In the genomic region with DNA sequence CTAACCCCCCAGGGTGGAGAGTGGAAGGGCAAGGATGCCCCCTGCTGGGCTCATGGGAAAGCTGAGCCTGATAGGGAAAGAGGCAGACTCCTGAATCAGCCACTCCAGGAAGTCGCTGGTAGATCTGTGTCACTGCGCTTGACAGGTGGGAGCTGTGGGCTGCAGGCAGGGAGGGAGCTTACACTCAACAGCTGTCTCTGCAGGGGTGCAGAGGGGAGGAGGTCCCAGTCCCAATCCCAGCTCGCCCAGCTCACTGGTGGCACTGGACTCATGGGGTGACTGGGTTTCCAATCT, we compare ENCODE assay signal across 9 mouse cellular contexts. TPM values are rescaled to one million over a fixed set of nuclear protein-coding genes. Genes with fewer than 3 reads are reported as not detected.
DNase-seq lines count a peak whose midpoint lies in the region; ATAC-seq and TF ChIP-seq lines count a peak whose summit lies in the region.
"Had no signal": no experiment of that assay in that cellular context is flagged by ENCODE, and none has a peak within 500 bp of the region (broad histone marks: within the 10 kb centered on the region; RNA-seq: fewer than 3 reads in every experiment).

No protein-coding gene starts in this region.

- no peak overlapping the region for H3K4me3 ChIP-seq in intestine, embryonic 16.5 days (ENCODE audit: low read length)
- no peak overlapping the region for H3K4me3 ChIP-seq in limb, embryonic 14.5 days (replicated peaks; ENCODE audit: low read length)
- H3K4me3 ChIP-seq: midbrain, embryonic 12.5 days had no signal

- no peak overlapping the region for H3K27ac ChIP-seq in intestine, embryonic 16.5 days (ENCODE audit: low read length)
- H3K27ac ChIP-seq in limb, embryonic 14.5 days (replicated peaks; ENCODE audit: low read depth, low read length): no peak overlapping the region
- H3K27ac ChIP-seq: midbrain, embryonic 12.5 days had no signal

- DNase-seq in layer of hippocampus, adult 11-12 months (ENCODE audit: low spot score): peak; percentile 81
- no peak for DNase-seq in layer of hippocampus, adult 9-10 months (ENCODE audit: low spot score)
- peak; percentile 82 to 84 for DNase-seq in adrenal gland, adult 18-20 months (ENCODE audit: low spot score in 2 of 2)
- peak; percentile 67 to 80 for DNase-seq in frontal cortex, postnatal 25 days (ENCODE audit: low spot score in 2 of 2)
- DNase-seq in limb, embryonic 14.5 days (ENCODE audit: low spot score): peak; percentile 74
- peak; percentile 40 for DNase-seq in ovary, postnatal 10 days (ENCODE audit: low spot score)
- peak; percentile 86 for DNase-seq in thymus, postnatal 14 days

- no peak overlapping the region for H3K9ac ChIP-seq in intestine, embryonic 16.5 days (ENCODE audit: low read depth, low read length)
- H3K9ac ChIP-seq in limb, embryonic 14.5 days (ENCODE audit: low read depth, low read length, severe bottlenecking): no peak overlapping the region
- H3K9ac ChIP-seq: midbrain, embryonic 12.5 days had no signal

- no peak overlapping the region for H3K4me2 ChIP-seq in intestine, embryonic 16.5 days (ENCODE audit: low read depth, low read length)
- H3K4me2 ChIP-seq in limb, embryonic 14.5 days (replicated peaks; ENCODE audit: low read depth, low read length, severe bottlenecking): no peak overlapping the region
- H3K4me2 ChIP-seq: midbrain, embryonic 12.5 days had no signal

- TF ChIP-seq POLR2A in limb, embryonic 14.5 days (IDR thresholded peaks at IDR 0.05; ENCODE audit: borderline replicate concordance, extremely low read depth, insufficient read depth, insufficient read length): no peak

- peak; percentile 55 for ATAC-seq in intestine, embryonic 16.5 days
- 0 out of 2 replicates have a peak, but pooled peaks have one; percentile 34 for ATAC-seq in limb, embryonic 14.5 days (ENCODE audit: low FRiP score, low read depth)

- peaks cover 15% of the 10 kb centered on the region for H3K4me1 ChIP-seq in intestine, embryonic 16.5 days (ENCODE audit: control insufficient read depth, insufficient read depth, low read length)
- peaks cover 10% of the 10 kb centered on the region for H3K4me1 ChIP-seq in limb, embryonic 14.5 days (ENCODE audit: control insufficient read depth, insufficient read depth, low read length)

- WGBS in intestine, embryonic 16.5 days: 19% methylated on average over 3 of the region's 3 CpGs
- 7% methylated on average over 3 of the region's 3 CpGs for WGBS in limb, embryonic 14.5 days

- H3K36me3 ChIP-seq in intestine, embryonic 16.5 days (ENCODE audit: control insufficient read depth, insufficient read depth, low read length): no peaks in the 10 kb centered on the region
- H3K36me3 ChIP-seq in limb, embryonic 14.5 days (ENCODE audit: control insufficient read depth, insufficient read depth, low read length): no peaks in the 10 kb centered on the region
- H3K36me3 ChIP-seq: midbrain, embryonic 12.5 days had no signal

- H3K27me3 ChIP-seq in intestine, embryonic 16.5 days (replicated peaks; ENCODE audit: control insufficient read depth, insufficient read depth, low read length): peaks cover 4% of the 10 kb centered on the region; the same call in 1 of the 2 replicates
- 0 out of 2 replicates have a peak, but pooled peaks cover 4% of the 10 kb centered on the region for H3K27me3 ChIP-seq in limb, embryonic 14.5 days (ENCODE audit: control insufficient read depth, insufficient read depth, low read length)

- H3K9me3 ChIP-seq in intestine, embryonic 16.5 days (ENCODE audit: control insufficient read depth, low read length): no peaks in the 10 kb centered on the region
- no peaks in the 10 kb centered on the region for H3K9me3 ChIP-seq in limb, embryonic 14.5 days (ENCODE audit: control insufficient read depth, low read length)
- H3K9me3 ChIP-seq: midbrain, embryonic 12.5 days had no signal

RNA-seq across cellular contexts. Expression of gene Plcb2, which starts 2.3 kb away (rescaled TPM):
- total RNA-seq in adrenal gland, adult 18-20 months (2021): 1 to 10 TPM; 2.5 to 2.8 TPM
- 0.99 and 1.3 TPM in 2 replicates for polyA plus RNA-seq in intestine, embryonic 16.5 days (2015; fragmentation: Nextera tagmentation; extraction: Ambion mirVana)
- 2.0 and 2.1 TPM in 2 replicates for polyA plus RNA-seq in limb, embryonic 14.5 days (2012; rRNA removed)
- polyA plus RNA-seq in limb, embryonic 14.5 days (2014; fragmentation: Nextera tagmentation; extraction: Ambion mirVana): 0.74 and 0.82 TPM in 2 replicates

RNA-seq across cellular contexts. Expression of gene Inafm2, which starts 15.0 kb away (rescaled TPM):
- total RNA-seq in adrenal gland, adult 18-20 months (2021): 10 to 100 TPM; 35.2 to 40.1 TPM
- 21.9 and 24.1 TPM in 2 replicates for polyA plus RNA-seq in intestine, embryonic 16.5 days (2015; fragmentation: Nextera tagmentation; extraction: Ambion mirVana)
- 7.9 and 8.0 TPM in 2 replicates for polyA plus RNA-seq in limb, embryonic 14.5 days (2012; rRNA removed)
- polyA plus RNA-seq in limb, embryonic 14.5 days (2014; fragmentation: Nextera tagmentation; extraction: Ambion mirVana): 24.4 and 27.9 TPM in 2 replicates

RNA-seq across cellular contexts. Expression of gene Ankrd63, which starts 26.8 kb away (rescaled TPM):
- under 1 TPM; 0.06 to 0.40 TPM for total RNA-seq in adrenal gland, adult 18-20 months (2021)
- polyA plus RNA-seq in intestine, embryonic 16.5 days (2015; fragmentation: Nextera tagmentation; extraction: Ambion mirVana): 0.15 and 0.22 TPM in 2 replicates
- 0.08 and 0.10 TPM in 2 replicates for polyA plus RNA-seq in limb, embryonic 14.5 days (2012; rRNA removed)
- 0.07 TPM in 1 of 2 replicates, not detected in the other for polyA plus RNA-seq in limb, embryonic 14.5 days (2014; fragmentation: Nextera tagmentation; extraction: Ambion mirVana)
- polyA plus RNA-seq: midbrain, embryonic 12.5 days had no signal

RNA-seq across cellular contexts. Expression of gene Ccdc9b, which starts 31.9 kb away (rescaled TPM):
- 1 to 10 TPM; 2.8 to 5.1 TPM for total RNA-seq in adrenal gland, adult 18-20 months (2021)
- polyA plus RNA-seq in intestine, embryonic 16.5 days (2015; fragmentation: Nextera tagmentation; extraction: Ambion mirVana): 0.93 and 1.2 TPM in 2 replicates
- polyA plus RNA-seq in limb, embryonic 14.5 days (2012; rRNA removed): 1.7 and 1.8 TPM in 2 replicates
- polyA plus RNA-seq in limb, embryonic 14.5 days (2014; fragmentation: Nextera tagmentation; extraction: Ambion mirVana): 0.88 and 1.4 TPM in 2 replicates

RNA-seq across cellular contexts. Expression of gene Phgr1, which starts 42.0 kb away (rescaled TPM):
- total RNA-seq in adrenal gland, adult 18-20 months (2021): not detected
- polyA plus RNA-seq in intestine, embryonic 16.5 days (2015; fragmentation: Nextera tagmentation; extraction: Ambion mirVana): 66.6 and 66.9 TPM in 2 replicates
- 1.00 TPM in 1 of 2 replicates, not detected in the other for polyA plus RNA-seq in limb, embryonic 14.5 days (2012; rRNA removed)
- not detected in 2 replicates for polyA plus RNA-seq in limb, embryonic 14.5 days (2014; fragmentation: Nextera tagmentation; extraction: Ambion mirVana)
- polyA plus RNA-seq: midbrain, embryonic 12.5 days had no signal
